Comparison of ENCODE assay signal across 8 mouse cellular contexts in genomic region chr10:12614465-12615199, GRCm38 (mm10).
DNase-seq lines count a peak whose midpoint lies in the region; ATAC-seq lines count a peak whose summit lies in the region.

No protein-coding gene starts in this region.

- H3K4me2 ChIP-seq in hindbrain, embryonic 13.5 days = peak overlapping the region; percentile 69
- H3K4me2 ChIP-seq in limb, embryonic 11.5 days (ENCODE audit: low read depth, severe bottlenecking) = peak overlapping the region; percentile 49

- ATAC-seq in hindbrain, embryonic 13.5 days (ENCODE audit: low FRiP score) = peak; percentile 76
- no peak for ATAC-seq in limb, embryonic 11.5 days (ENCODE audit: insufficient number of reproducible peaks, low FRiP score, low TSS enrichment, low read depth)

- WGBS in hindbrain, embryonic 13.5 days = 3% methylated on average over 22 of the region's 22 CpGs
- WGBS in limb, embryonic 11.5 days = 3% methylated on average over 22 of the region's 22 CpGs

- no peaks in the 10 kb centered on the region for H3K9me3 ChIP-seq in hindbrain, embryonic 13.5 days
- H3K9me3 ChIP-seq in limb, embryonic 11.5 days (ENCODE audit: control insufficient read depth, low read length) = no peaks in the 10 kb centered on the region

- peak overlapping the region; percentile 48 for H3K4me3 ChIP-seq in hindbrain, embryonic 13.5 days
- H3K4me3 ChIP-seq in limb, embryonic 11.5 days (ENCODE audit: low read depth, low read length) = peak overlapping the region; percentile 9

- no peaks in the 10 kb centered on the region for H3K27me3 ChIP-seq in hindbrain, embryonic 13.5 days
- H3K27me3 ChIP-seq in limb, embryonic 11.5 days (ENCODE audit: control insufficient read depth, insufficient read depth, low read length) = no peaks in the 10 kb centered on the region

- peak overlapping the region; percentile 62 for H3K27ac ChIP-seq in hindbrain, embryonic 13.5 days
- no peak overlapping the region for H3K27ac ChIP-seq in limb, embryonic 11.5 days (replicated peaks; ENCODE audit: low read depth, low read length)

- H3K9ac ChIP-seq in hindbrain, embryonic 13.5 days = peak overlapping the region; percentile 79
- 0 out of 2 replicates have a peak overlapping the region, but pooled peaks have one; percentile 34 for H3K9ac ChIP-seq in limb, embryonic 11.5 days (ENCODE audit: low read length)

- DNase-seq in gastrocnemius, postnatal 10 days = peak; percentile 6
- no peak for DNase-seq in gastrocnemius, adult 18-20 months (ENCODE audit: low spot score)
- DNase-seq in CD4-positive helper T cell, adult 2 months (ENCODE audit: low read depth, low spot score) = peak; percentile 42
- peak; percentile 70 for DNase-seq in embryo, embryonic 10 days (ENCODE audit: low spot score)
- peak; percentile 60 for DNase-seq in limb, embryonic 11.5 days (ENCODE audit: low spot score)
- peak; percentile 52 to 76 for DNase-seq in right cerebral cortex, adult 2 months (ENCODE audit: low spot score in 2 of 2)
- no peak for DNase-seq in spleen, postnatal 4 days (ENCODE audit: low spot score in 2 of 2)

- H3K4me1 ChIP-seq in hindbrain, embryonic 13.5 days (replicated peaks) = peaks cover 13% of the 10 kb centered on the region; the same call in 1 of the 2 replicates
- 0 out of 2 replicates have a peak, but pooled peaks cover 2% of the 10 kb centered on the region for H3K4me1 ChIP-seq in limb, embryonic 11.5 days (ENCODE audit: control insufficient read depth, insufficient read depth, low read length)

- no peaks in the 10 kb centered on the region for H3K36me3 ChIP-seq in hindbrain, embryonic 13.5 days
- H3K36me3 ChIP-seq in limb, embryonic 11.5 days (ENCODE audit: control insufficient read depth, insufficient read depth, low read length) = no peaks in the 10 kb centered on the region

Comparison
In these comparisons a context has a peak if more than half of its experiments do, and no peak if none do; other contexts are left out.
1. DNase-seq: peak in gastrocnemius, postnatal 10 days (single experiment), CD4-positive helper T cell, adult 2 months (single experiment), embryo, embryonic 10 days (single experiment), limb, embryonic 11.5 days (single experiment) and right cerebral cortex, adult 2 months (2 of 2); none in gastrocnemius, adult 18-20 months (single experiment) and spleen, postnatal 4 days (0 of 2).